Mouse (Mus musculus) stomach, embryonic 16.5 days (tissue): ENCODE measurements around the gene Olfr286. TPM values are rescaled to one million over a fixed set of nuclear protein-coding genes. Genes with fewer than 3 reads are reported as not detected.
A peak's percentile ranks its signal among the peaks of the same experiment; 100 is the strongest.

Experiments
- ATAC-seq: fragments of 200-750 bp; cut with Nextera tagmentation; 2 replicates; pipeline ENCODE4 v1.8.0; 2017; ENCODE audit warnings: moderate number of reproducible peaks, moderate TSS enrichment; ENCODE audit not compliant: insufficient read depth, low FRiP score
- H3K27ac ChIP-seq: fragments of 300-500 bp; sonication (generic); 2 replicates; pipeline ENCODE4 v1.5.1; 2014; ENCODE audit warnings: low read length
- H3K27me3 ChIP-seq: fragments of 300-500 bp; sonication (generic); 2 replicates; pipeline ENCODE4 v1.6.1; 2014; ENCODE audit warnings: low read length, control low read depth, mixed read lengths; ENCODE audit not compliant: control insufficient read depth, insufficient read depth
- H3K36me3 ChIP-seq: fragments of 300-500 bp; sonication (generic); 2 replicates; pipeline ENCODE4 v1.6.1; 2014; ENCODE audit warnings: low read length; ENCODE audit not compliant: control insufficient read depth, insufficient read depth
- H3K4me1 ChIP-seq: fragments of 300-500 bp; sonication (generic); 2 replicates; pipeline ENCODE4 v1.6.1; 2014; ENCODE audit warnings: low read length, control low read depth, mixed read lengths; ENCODE audit not compliant: control insufficient read depth, insufficient read depth
- H3K4me2 ChIP-seq: fragments of 300-500 bp; sonication (generic); 2 replicates; pipeline ENCODE4 v1.6.1; 2014; ENCODE audit warnings: low read depth, low read length, mixed read lengths
- H3K4me3 ChIP-seq: fragments of 300-500 bp; sonication (generic); replicated peaks from 2 replicates; pipeline ENCODE4 v1.5.1; 2014; ENCODE audit warnings: mild to moderate bottlenecking, low read length
- H3K9ac ChIP-seq: fragments of 300-500 bp; sonication (generic); 2 replicates; pipeline ENCODE4 v1.6.1; 2014; ENCODE audit warnings: low read length
- H3K9me3 ChIP-seq: fragments of 300-500 bp; sonication (generic); replicated peaks from 2 replicates; pipeline ENCODE4 v1.6.1; 2016; ENCODE audit warnings: low read length, control low read depth; ENCODE audit not compliant: control insufficient read depth
- WGBS: fragments of 180-500 bp; shearing (Covaris S2); extraction: QIAGEN DNeasy Blood & Tissue Kit; methylation state at CpG from one replicate; pipeline ENCODE4 v1.1.7; 2014; 5-methylcytosine and 5-hydroxymethylcytosine counted together
- polyA plus RNA-seq: library from polyadenylated mRNA; unstranded; fragments of >200 nt; fragmentation: Nextera tagmentation; extraction: Ambion mirVana; gene quantifications from 2 replicates; pipeline ENCODE4 v1.2.1, GENCODE M21; 2015

Gene Olfr286
- polyA plus RNA-seq, 1 experiment from 2014 or later = not detected

DNA sequence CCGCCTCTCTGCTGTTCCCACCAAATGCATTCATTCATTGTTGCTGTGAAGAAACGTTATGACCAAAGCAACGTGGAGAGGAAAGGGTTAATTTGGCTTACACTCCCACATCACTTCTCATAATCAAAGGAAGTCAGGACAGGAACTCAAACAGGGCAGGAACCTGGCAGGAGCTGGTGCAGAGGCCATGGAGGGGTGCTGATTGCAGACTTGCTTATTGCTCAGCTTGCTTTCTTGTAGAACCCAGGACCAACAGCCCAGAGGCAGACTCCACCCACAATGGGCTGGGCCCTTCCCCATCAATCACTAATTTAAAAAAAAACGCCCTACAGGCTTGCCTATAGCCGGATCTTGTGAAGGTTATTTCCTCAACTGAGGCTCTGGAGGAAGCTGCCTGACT is 20.1 kb downstream of the Olfr286 start:
- ATAC-seq = no peak
- H3K4me1 ChIP-seq = no peaks in the 10 kb centered on the region
- H3K9me3 ChIP-seq = no peaks in the 10 kb centered on the region
- no peak overlapping the region for H3K9ac ChIP-seq
- H3K27me3 ChIP-seq = no peaks in the 10 kb centered on the region
- H3K4me2 ChIP-seq = no peak overlapping the region
- WGBS = 60% methylated on average over 5 of the region's 5 CpGs
- no peak overlapping the region for H3K27ac ChIP-seq
- H3K4me3 ChIP-seq = no peak overlapping the region
- no peaks in the 10 kb centered on the region for H3K36me3 ChIP-seq

DNA sequence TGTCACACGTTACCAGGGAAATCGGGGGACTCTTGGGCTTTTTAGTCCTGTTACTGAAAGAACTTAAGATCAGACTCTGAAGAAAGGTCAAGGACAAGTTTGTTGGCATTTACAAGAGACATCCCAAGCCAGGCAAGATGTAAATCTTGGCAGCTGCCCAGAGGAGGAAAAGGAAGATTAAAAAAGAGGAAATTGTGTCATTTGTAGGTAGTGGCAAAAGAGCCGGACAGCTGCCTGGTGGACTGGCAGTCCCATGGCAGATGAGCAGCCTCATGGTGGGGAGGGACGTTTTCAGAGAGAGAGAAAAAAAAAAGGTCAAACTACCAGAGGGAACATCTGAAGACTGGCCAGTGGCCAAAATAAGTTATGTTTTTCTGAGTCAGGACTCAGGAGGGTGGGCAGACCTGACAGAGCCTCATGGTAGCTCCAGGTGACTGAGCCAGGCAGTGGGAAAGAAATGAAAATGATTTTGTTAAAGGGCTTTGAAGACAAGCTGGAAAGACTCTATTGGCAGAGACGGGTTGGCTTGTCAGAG is 20.8 kb downstream of the Olfr286 start:
- no peaks in the 10 kb centered on the region for H3K36me3 ChIP-seq
- ATAC-seq = no peak
- 68% methylated on average over 5 of the region's 5 CpGs for WGBS
- no peaks in the 10 kb centered on the region for H3K27me3 ChIP-seq
- H3K9ac ChIP-seq = no peak overlapping the region
- no peak overlapping the region for H3K27ac ChIP-seq
- no peaks in the 10 kb centered on the region for H3K4me1 ChIP-seq
- no peaks in the 10 kb centered on the region for H3K9me3 ChIP-seq
- no peak overlapping the region for H3K4me3 ChIP-seq
- no peak overlapping the region for H3K4me2 ChIP-seq

- 71% methylated on average over 7 of the region's 7 CpGs for WGBS
- H3K4me1 ChIP-seq = no peaks in the 10 kb centered on the region
- no peak overlapping the region for H3K9ac ChIP-seq
- no peak for ATAC-seq
- no peaks in the 10 kb centered on the region for H3K27me3 ChIP-seq
- H3K36me3 ChIP-seq = no peaks in the 10 kb centered on the region
- H3K4me3 ChIP-seq = no peak overlapping the region
- no peak overlapping the region for H3K27ac ChIP-seq
- no peak overlapping the region for H3K4me2 ChIP-seq
- no peaks in the 10 kb centered on the region for H3K9me3 ChIP-seq
Measured at GRCm38 (mm10) chr15:98209676-98210075, 24.6 kb downstream of the Olfr286 start.

DNA sequence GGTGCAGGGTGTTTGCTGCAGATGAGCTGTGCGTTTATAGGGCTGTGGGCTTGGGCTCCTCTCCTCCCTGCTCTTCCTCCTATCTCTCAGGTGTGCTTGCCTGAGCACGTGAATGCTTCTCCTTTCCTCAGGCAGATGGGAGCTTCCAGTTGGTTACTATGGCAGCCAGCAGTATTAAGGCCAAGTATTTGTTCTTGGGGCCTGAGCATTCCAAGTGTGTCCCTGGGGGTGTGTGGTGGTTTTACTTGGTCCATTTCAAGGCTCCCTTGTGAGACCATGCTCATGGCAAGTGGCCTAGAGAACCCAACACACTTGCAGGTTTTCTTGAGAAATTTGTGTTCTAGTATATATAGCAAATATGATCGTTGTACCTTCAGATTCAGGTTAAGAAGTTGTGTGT is 38.8 kb downstream of the Olfr286 start, which contains the start of gene Olfr288:
TSS of gene Olfr288 (minus strand) at position 101 of the 400 bp plus-strand sequence.
- WGBS = 56% methylated on average over 3 of the region's 3 CpGs
- ATAC-seq = no peak
- Histone ChIP-seq H3K4me3 (no peak within 1 kb of the TSS), H3K4me1 (no peaks in the 10 kb centered on the region), H3K27me3 (no peaks in the 10 kb centered on the region), H3K36me3 (no peaks in the 10 kb centered on the region), H3K4me2 (no peak within 1 kb of the TSS), H3K27ac (no peak within 1 kb of the TSS), H3K9ac (no peak within 1 kb of the TSS), H3K9me3 (no peaks in the 10 kb centered on the region)

GRCm38 (mm10) chr15:98184456-98184855 is 49.8 kb downstream of the Olfr286 start:
- H3K4me3 ChIP-seq = no peak overlapping the region
- H3K9me3 ChIP-seq = no peaks in the 10 kb centered on the region
- ATAC-seq = no peak
- H3K4me2 ChIP-seq = no peak overlapping the region
- 48% methylated on average over 4 of the region's 4 CpGs for WGBS
- H3K27me3 ChIP-seq = no peaks in the 10 kb centered on the region
- H3K36me3 ChIP-seq = no peaks in the 10 kb centered on the region
- no peak overlapping the region for H3K27ac ChIP-seq
- H3K9ac ChIP-seq = no peak overlapping the region
- peaks cover 4% of the 10 kb centered on the region; the same call in 1 of the 2 replicates for H3K4me1 ChIP-seq

GRCm38 (mm10) chr15:98181856-98182570 is 52.2 kb downstream of the Olfr286 start:
- no peak overlapping the region for H3K27ac ChIP-seq
- WGBS = 63% methylated on average over 12 of the region's 12 CpGs
- peak overlapping the region; percentile 74; the same call in 1 of the 2 replicates for H3K4me2 ChIP-seq
- no peaks in the 10 kb centered on the region for H3K9me3 ChIP-seq
- peaks cover 4% of the 10 kb centered on the region; the same call in 1 of the 2 replicates for H3K4me1 ChIP-seq
- no peak overlapping the region for H3K4me3 ChIP-seq
- no peaks in the 10 kb centered on the region for H3K27me3 ChIP-seq
- no peaks in the 10 kb centered on the region for H3K36me3 ChIP-seq
- ATAC-seq = no peak
- no peak overlapping the region for H3K9ac ChIP-seq

- no peaks in the 10 kb centered on the region for H3K36me3 ChIP-seq
- H3K9me3 ChIP-seq = no peaks in the 10 kb centered on the region
- 0% methylated on average over 30 of the region's 30 CpGs for WGBS
- 0 out of 2 replicates have a peak overlapping the region, but pooled peaks have one; percentile 17 for H3K27ac ChIP-seq
- H3K27me3 ChIP-seq = no peaks in the 10 kb centered on the region
- peaks cover 4% of the 10 kb centered on the region; the same call in 1 of the 2 replicates for H3K4me1 ChIP-seq
- ATAC-seq = peak; percentile 97
- peak overlapping the region; percentile 74 for H3K4me2 ChIP-seq
- peak overlapping the region; percentile 62 for H3K4me3 ChIP-seq
- H3K9ac ChIP-seq = peak overlapping the region; percentile 56
Measured at GRCm38 (mm10) chr15:98181132-98181711, 53.0 kb downstream of the Olfr286 start.

DNA sequence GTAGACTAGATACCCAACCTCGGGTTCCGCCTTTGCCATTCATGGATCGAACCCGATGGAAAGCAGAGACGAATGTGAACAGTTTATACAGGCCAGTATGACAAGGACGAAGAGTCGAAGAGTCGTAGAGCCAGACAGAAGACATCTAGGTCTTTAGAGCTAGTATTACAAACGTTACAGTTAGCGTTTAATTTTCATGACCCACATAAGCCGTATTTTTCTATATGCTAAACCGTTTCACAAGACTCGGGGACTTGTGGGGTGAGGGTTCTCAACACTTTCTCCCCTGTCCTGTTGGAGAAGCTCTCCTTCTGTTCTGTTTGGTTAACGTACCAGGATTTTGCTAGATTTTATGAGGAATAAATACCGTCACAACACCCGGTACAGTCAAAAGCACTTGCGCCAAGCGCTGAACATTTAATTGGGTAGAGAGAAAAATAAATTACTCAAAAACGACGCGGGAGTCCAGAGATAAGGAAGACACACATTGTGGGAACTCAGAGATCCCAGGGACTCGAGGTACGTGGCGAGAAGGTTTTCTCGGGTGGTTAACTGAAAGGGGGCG is 53.6 kb downstream of the Olfr286 start:
- Histone ChIP-seq H3K4me3 (peak overlapping the region; percentile 62), H3K4me2 (peak overlapping the region; percentile 74), H3K4me1 (peaks cover 4% of the 10 kb centered on the region; the same call in 1 of the 2 replicates), H3K27me3 (no peaks in the 10 kb centered on the region), H3K9ac (peak overlapping the region; percentile 56), H3K36me3 (no peaks in the 10 kb centered on the region), H3K9me3 (no peaks in the 10 kb centered on the region), H3K27ac (0 out of 2 replicates have a peak overlapping the region, but pooled peaks have one; percentile 17)
- 6% methylated on average over 26 of the region's 26 CpGs for WGBS
- ATAC-seq = no peak

DNA sequence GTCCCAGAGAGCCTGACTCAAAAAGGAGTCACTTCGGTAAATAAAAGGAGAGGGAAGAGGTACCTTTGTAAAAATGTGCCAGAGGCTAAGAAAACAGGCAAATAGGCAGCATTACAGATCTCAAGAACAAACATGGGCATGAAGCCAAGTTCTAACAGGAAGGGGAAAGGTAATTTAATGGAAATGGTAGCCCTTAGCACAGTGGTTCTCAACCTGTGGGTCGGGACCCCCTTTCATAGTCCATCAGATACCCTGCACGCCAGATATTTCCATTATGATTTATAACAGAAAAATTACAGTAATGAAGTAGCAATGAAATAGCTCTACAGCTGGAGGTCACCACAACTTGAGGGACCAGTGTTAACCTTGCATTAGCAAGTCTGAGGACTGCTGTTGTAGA is 56.9 kb downstream of the Olfr286 start:
- Histone ChIP-seq H3K9ac (no peak overlapping the region), H3K27ac (no peak overlapping the region), H3K27me3 (peaks cover 8% of the 10 kb centered on the region), H3K4me1 (peaks cover 4% of the 10 kb centered on the region; the same call in 1 of the 2 replicates), H3K36me3 (no peaks in the 10 kb centered on the region), H3K4me3 (no peak overlapping the region), H3K4me2 (no peak overlapping the region), H3K9me3 (no peaks in the 10 kb centered on the region)
- no peak for ATAC-seq
- 56% methylated on average over 3 of the region's 3 CpGs for WGBS
